Mouse (Mus musculus): ENCODE results near the gene Crygs. TPM values are rescaled to one million over a fixed set of nuclear protein-coding genes. Genes with fewer than 3 reads are reported as not detected.

The Crygs gene
- total RNA-seq (2021), result not detected
- long read RNA-seq, experiment 1, result 0 reads
- long read RNA-seq, experiment 2, result 0 reads

GRCm38 (mm10) chr16:22811477-22811876 is at the start of gene Crygs:
TSS of gene Crygs (minus strand) at chr16:22811577.
- DNase-seq (ENCODE audit: low spot score in 2 of 2), result no peak

GRCm38 (mm10) chr16:22857431-22858113 is 46.2 kb upstream of the Crygs start, which contains the start of the genes Tbccd1 and Dnajb11:
TSS of gene Tbccd1 (minus strand) at chr16:22857669.
TSS of gene Dnajb11 (plus strand) at chr16:22857845.
- DNase-seq (ENCODE audit: low spot score in 2 of 2), result peak; percentile 98

- DNase-seq (ENCODE audit: low spot score in 2 of 2), result no peak
Measured at GRCm38 (mm10) chr16:22856773-22857172, 45.4 kb upstream of the Crygs start.

GRCm38 (mm10) chr16:22852709-22853108 is 41.3 kb upstream of the Crygs start:
- no peak for DNase-seq (ENCODE audit: low spot score in 2 of 2)

GRCm38 (mm10) chr16:22848331-22848730 is 37.0 kb upstream of the Crygs start:
- no peak for DNase-seq (ENCODE audit: low spot score in 2 of 2)

- DNase-seq (ENCODE audit: low spot score in 2 of 2), result no peak
Measured at GRCm38 (mm10) chr16:22847686-22848085, 36.3 kb upstream of the Crygs start.

- no peak for DNase-seq (ENCODE audit: low spot score in 2 of 2)
Measured at GRCm38 (mm10) chr16:22845481-22845880, 34.1 kb upstream of the Crygs start.

GRCm38 (mm10) chr16:22844834-22845233 is 33.5 kb upstream of the Crygs start:
- DNase-seq (ENCODE audit: low spot score in 2 of 2), result no peak

GRCm38 (mm10) chr16:22844061-22844801 is 32.9 kb upstream of the Crygs start:
- DNase-seq (ENCODE audit: low spot score in 2 of 2), result peak; percentile 53 to 76

GRCm38 (mm10) chr16:22842871-22843270 is 31.5 kb upstream of the Crygs start:
- DNase-seq (ENCODE audit: low spot score in 2 of 2), result no peak

- DNase-seq (ENCODE audit: low spot score in 2 of 2), result no peak
Measured at GRCm38 (mm10) chr16:22839146-22839857, 27.9 kb upstream of the Crygs start.

GRCm38 (mm10) chr16:22832932-22833525 is 21.7 kb upstream of the Crygs start:
- DNase-seq (ENCODE audit: low spot score in 2 of 2), result no peak

- no peak for DNase-seq (ENCODE audit: low spot score in 2 of 2)
Measured at GRCm38 (mm10) chr16:22820731-22821130, 9.4 kb upstream of the Crygs start.

GRCm38 (mm10) chr16:22807468-22808070 is 3.8 kb downstream of the Crygs start:
- DNase-seq (ENCODE audit: low spot score in 2 of 2), result no peak

- no peak for DNase-seq (ENCODE audit: low spot score in 2 of 2)
Measured at GRCm38 (mm10) chr16:22802786-22803185, 8.6 kb downstream of the Crygs start.

GRCm38 (mm10) chr16:22800849-22801109 is 10.6 kb downstream of the Crygs start:
- DNase-seq (ENCODE audit: low spot score in 2 of 2), result no peak

GRCm38 (mm10) chr16:22800026-22800848 is 11.1 kb downstream of the Crygs start:
- DNase-seq (ENCODE audit: low spot score in 2 of 2), result no peak

GRCm38 (mm10) chr16:22798520-22798919 is 12.9 kb downstream of the Crygs start:
- no peak for DNase-seq (ENCODE audit: low spot score in 2 of 2)

- no peak for DNase-seq (ENCODE audit: low spot score in 2 of 2)
Measured at GRCm38 (mm10) chr16:22797521-22797920, 13.9 kb downstream of the Crygs start.

GRCm38 (mm10) chr16:22795497-22795896 is 15.9 kb downstream of the Crygs start:
- no peak for DNase-seq (ENCODE audit: low spot score in 2 of 2)
